19 mouse cellular contexts compared by ENCODE assay signal in the genomic region with DNA sequence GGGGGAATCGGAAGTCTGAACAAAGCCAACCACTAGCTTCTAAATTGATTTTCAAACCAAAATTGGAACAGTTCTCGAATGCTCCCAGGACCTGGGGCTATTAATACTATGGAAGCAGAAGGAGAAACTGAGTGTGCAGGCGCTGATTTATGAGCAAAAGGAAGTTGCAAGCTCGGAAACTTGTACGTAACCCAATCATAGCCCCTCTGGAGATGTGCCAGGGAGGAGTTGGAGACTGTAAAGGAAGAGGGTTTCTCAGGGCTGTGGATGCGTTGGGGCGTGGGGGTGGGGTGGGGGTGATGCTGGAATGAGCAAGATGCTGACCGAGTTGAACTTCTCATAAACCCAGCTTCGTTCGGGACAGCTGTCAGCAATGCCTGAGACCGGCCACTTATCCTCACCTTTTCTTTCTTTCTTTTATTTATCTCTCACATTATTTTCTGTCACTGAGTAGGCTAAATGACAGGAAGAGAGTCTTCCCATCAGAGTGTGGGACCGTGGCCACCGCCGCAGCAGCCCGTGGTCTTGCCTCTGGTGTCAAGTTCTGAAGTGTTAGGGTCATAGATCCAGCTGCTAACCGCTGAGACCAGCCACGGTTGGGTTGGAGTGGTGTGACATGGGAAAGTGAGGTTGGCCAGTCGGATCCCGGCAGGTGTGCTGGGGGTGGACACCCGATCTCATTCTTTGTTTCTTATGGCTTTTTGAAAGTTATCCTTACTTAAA. TPM values are rescaled to one million over a fixed set of nuclear protein-coding genes. Genes with fewer than 3 reads are reported as not detected.
A peak's percentile ranks its signal among the peaks of the same experiment; 100 is the strongest.
DNase-seq lines count a peak whose midpoint lies in the region; ATAC-seq and TF ChIP-seq lines count a peak whose summit lies in the region.
"Had no signal": no experiment of that assay in that cellular context is flagged by ENCODE, and none has a peak within 500 bp of the region (broad histone marks: within the 10 kb centered on the region; RNA-seq: fewer than 3 reads in every experiment).

No protein-coding gene starts in this region.

- H3K4me3 ChIP-seq in lung, embryonic 14.5 days (ENCODE audit: low read depth, low read length): no peak overlapping the region
- H3K4me3 ChIP-seq in kidney, embryonic 16.5 days (ENCODE audit: low read length): no peak overlapping the region
- no peak overlapping the region for H3K4me3 ChIP-seq in limb, embryonic 10.5 days
- H3K4me3 ChIP-seq in forebrain, embryonic 16.5 days (replicated peaks; ENCODE audit: low read length): no peak overlapping the region
- H3K4me3 ChIP-seq: forebrain, embryonic 10.5 days; gastrocnemius, adult 2 months; heart, embryonic 12.5 days; hindbrain, embryonic 13.5 days; liver, embryonic 13.5 days; midbrain, embryonic 12.5 days; neural tube, embryonic 12.5 days had no signal

- H3K27me3 ChIP-seq in lung, embryonic 14.5 days (ENCODE audit: insufficient read depth, low read length): no peaks in the 10 kb centered on the region
- no peaks in the 10 kb centered on the region for H3K27me3 ChIP-seq in kidney, embryonic 16.5 days (ENCODE audit: insufficient read depth, low read length)
- no peaks in the 10 kb centered on the region for H3K27me3 ChIP-seq in limb, embryonic 10.5 days (ENCODE audit: low read depth, poor library complexity, severe bottlenecking)
- no peaks in the 10 kb centered on the region for H3K27me3 ChIP-seq in forebrain, embryonic 16.5 days (replicated peaks; ENCODE audit: control insufficient read depth, insufficient read depth, low read length)
- H3K27me3 ChIP-seq: hindbrain, embryonic 13.5 days; liver, embryonic 13.5 days; midbrain, embryonic 12.5 days; neural tube, embryonic 12.5 days had no signal

- no peak overlapping the region; the same call in 1 of the 2 replicates for H3K27ac ChIP-seq in lung, embryonic 14.5 days (ENCODE audit: low read depth)
- H3K27ac ChIP-seq in kidney, embryonic 16.5 days (ENCODE audit: low read length): peak overlapping the region; percentile 56; the same call in 1 of the 2 replicates
- peak overlapping the region; percentile 38; the same call in 1 of the 2 replicates for H3K27ac ChIP-seq in limb, embryonic 10.5 days
- no peak overlapping the region for H3K27ac ChIP-seq in forebrain, embryonic 16.5 days (ENCODE audit: low read length)
- H3K27ac ChIP-seq: forebrain, embryonic 10.5 days; gastrocnemius, adult 2 months; hindbrain, embryonic 13.5 days; liver, embryonic 13.5 days; midbrain, embryonic 12.5 days; neural tube, embryonic 12.5 days had no signal

- peak overlapping the region; percentile 42 for H3K4me2 ChIP-seq in lung, embryonic 14.5 days
- H3K4me2 ChIP-seq in kidney, embryonic 16.5 days (replicated peaks; ENCODE audit: low read depth, low read length): peak overlapping the region; percentile 16; the same call in 1 of the 2 replicates
- H3K4me2 ChIP-seq in forebrain, embryonic 16.5 days (ENCODE audit: low read length): no peak overlapping the region
- H3K4me2 ChIP-seq: heart, embryonic 12.5 days; hindbrain, embryonic 13.5 days; liver, embryonic 13.5 days; midbrain, embryonic 12.5 days; neural tube, embryonic 12.5 days had no signal

- DNase-seq in lung, embryonic 14.5 days: peak; percentile 86
- no peak for DNase-seq in lung, adult 18-20 months
- DNase-seq in kidney, adult 18-20 months: peak; percentile 19
- no peak for DNase-seq in limb, embryonic 10.5 days (ENCODE audit: low spot score)
- no peak for DNase-seq in liver
- DNase-seq in thymus, postnatal 25 days: no peak
- DNase-seq: cerebellum, adult 18-20 months; cerebellum, postnatal 25 days; gastrocnemius, adult 2 months; liver, embryonic 13.5 days had no signal

- H3K36me3 ChIP-seq in lung, embryonic 14.5 days (ENCODE audit: insufficient read depth): no peaks in the 10 kb centered on the region
- H3K36me3 ChIP-seq in kidney, embryonic 16.5 days (ENCODE audit: insufficient read depth, low read length): no peaks in the 10 kb centered on the region
- no peaks in the 10 kb centered on the region for H3K36me3 ChIP-seq in limb, embryonic 10.5 days
- H3K36me3 ChIP-seq in forebrain, embryonic 16.5 days (ENCODE audit: control insufficient read depth, insufficient read depth): no peaks in the 10 kb centered on the region
- H3K36me3 ChIP-seq: forebrain, embryonic 10.5 days; heart, embryonic 12.5 days; hindbrain, embryonic 13.5 days; liver, embryonic 13.5 days; midbrain, embryonic 12.5 days; neural tube, embryonic 12.5 days had no signal

- no peak overlapping the region for H3K9ac ChIP-seq in lung, embryonic 14.5 days
- no peak overlapping the region for H3K9ac ChIP-seq in kidney, embryonic 16.5 days (replicated peaks; ENCODE audit: low read length)
- H3K9ac ChIP-seq in forebrain, embryonic 16.5 days (replicated peaks; ENCODE audit: low read depth, low read length): no peak overlapping the region
- H3K9ac ChIP-seq: heart, embryonic 12.5 days; hindbrain, embryonic 13.5 days; liver, embryonic 13.5 days; midbrain, embryonic 12.5 days; neural tube, embryonic 12.5 days had no signal

- H3K4me1 ChIP-seq in lung, embryonic 14.5 days (ENCODE audit: insufficient read depth): peaks cover 7% of the 10 kb centered on the region; the same call in 1 of the 2 replicates
- H3K4me1 ChIP-seq in kidney, embryonic 16.5 days (ENCODE audit: insufficient read depth, low read length): peaks cover 7% of the 10 kb centered on the region
- H3K4me1 ChIP-seq in limb, embryonic 10.5 days: peaks cover 22% of the 10 kb centered on the region
- H3K4me1 ChIP-seq in forebrain, embryonic 16.5 days (replicated peaks; ENCODE audit: control insufficient read depth, insufficient read depth, low read length): no peaks in the 10 kb centered on the region
- H3K4me1 ChIP-seq: heart, embryonic 12.5 days; liver, embryonic 13.5 days; midbrain, embryonic 12.5 days; neural tube, embryonic 12.5 days had no signal

- ATAC-seq in lung, embryonic 14.5 days (ENCODE audit: insufficient read depth): peak; percentile 86
- no peak for ATAC-seq in kidney, embryonic 16.5 days (ENCODE audit: low FRiP score, low TSS enrichment)
- ATAC-seq in forebrain, embryonic 16.5 days: no peak
- ATAC-seq: inflammation-experienced regulatory T-cells, adult 6 months had no signal

- no peaks in the 10 kb centered on the region for H3K9me3 ChIP-seq in lung, embryonic 14.5 days (ENCODE audit: low read depth, low read length)
- no peaks in the 10 kb centered on the region for H3K9me3 ChIP-seq in kidney, embryonic 16.5 days (ENCODE audit: low read length)
- H3K9me3 ChIP-seq in limb, embryonic 10.5 days (replicated peaks): no peaks in the 10 kb centered on the region
- H3K9me3 ChIP-seq in forebrain, embryonic 16.5 days (ENCODE audit: control insufficient read depth, low read length): no peaks in the 10 kb centered on the region
- H3K9me3 ChIP-seq: forebrain, embryonic 10.5 days; hindbrain, embryonic 13.5 days; liver, embryonic 13.5 days; midbrain, embryonic 12.5 days; neural tube, embryonic 12.5 days had no signal

- no peak for TF ChIP-seq CTCF in lung, embryonic 14.5 days (IDR thresholded peaks at IDR 0.05; ENCODE audit: low read depth)

- 30% methylated on average over 20 of the region's 20 CpGs for WGBS in lung, embryonic 14.5 days
- WGBS in kidney, embryonic 16.5 days: 34% methylated on average over 20 of the region's 20 CpGs
- WGBS in limb, embryonic 10.5 days: 74% methylated on average over 20 of the region's 20 CpGs
- 77% methylated on average over 20 of the region's 20 CpGs for WGBS in forebrain, embryonic 16.5 days

RNA-seq across cellular contexts. Expression of a gene that starts 54.2 kb away (rescaled TPM):
- polyA plus RNA-seq in lung, embryonic 14.5 days (2014; fragmentation: Nextera tagmentation; extraction: Ambion mirVana): not detected in 2 replicates
- not detected in 2 replicates for polyA plus RNA-seq in kidney, embryonic 16.5 days (2015; fragmentation: Nextera tagmentation; extraction: Ambion mirVana)
- not detected in 2 replicates for polyA plus RNA-seq in limb, embryonic 10.5 days (2016; fragmentation: Nextera tagmentation; extraction: Ambion mirVana)
- polyA plus RNA-seq in forebrain, embryonic 16.5 days (2015; fragmentation: Nextera tagmentation; extraction: Ambion mirVana): not detected in 2 replicates
- polyA plus RNA-seq: forebrain, embryonic 10.5 days; gonadal fat pad, adult 2 months; heart, embryonic 12.5 days; hindbrain, embryonic 13.5 days; inflammation-experienced regulatory T-cells, adult 6 months; liver, embryonic 13.5 days; midbrain, embryonic 12.5 days; neural tube, embryonic 12.5 days had no signal

Comparison
In these comparisons a context has a peak if more than half of its experiments do, and no peak if none do; other contexts are left out.
1. DNase-seq: peak in lung, embryonic 14.5 days (single experiment) and kidney, adult 18-20 months (single experiment); none in lung, adult 18-20 months (0 of 2), limb, embryonic 10.5 days (single experiment), liver (single experiment) and thymus, postnatal 25 days (single experiment).
2. H3K27ac ChIP-seq: peak in kidney, embryonic 16.5 days (single experiment) and limb, embryonic 10.5 days (single experiment); none in lung, embryonic 14.5 days (single experiment) and forebrain, embryonic 16.5 days (single experiment).